Mouse (Mus musculus) kidney, postnatal 14 days (tissue): ENCODE measurements around the gene Comp.

Experiments
- DNase-seq: peaks from one replicate; pipeline ENCODE4 v3.0.0; 2022; ENCODE audit warnings: mixed read lengths

The Comp gene

GRCm38 (mm10) chr8:70404212-70404611 is 30.9 kb downstream of the Comp start:
- DNase-seq: no peak

DNA sequence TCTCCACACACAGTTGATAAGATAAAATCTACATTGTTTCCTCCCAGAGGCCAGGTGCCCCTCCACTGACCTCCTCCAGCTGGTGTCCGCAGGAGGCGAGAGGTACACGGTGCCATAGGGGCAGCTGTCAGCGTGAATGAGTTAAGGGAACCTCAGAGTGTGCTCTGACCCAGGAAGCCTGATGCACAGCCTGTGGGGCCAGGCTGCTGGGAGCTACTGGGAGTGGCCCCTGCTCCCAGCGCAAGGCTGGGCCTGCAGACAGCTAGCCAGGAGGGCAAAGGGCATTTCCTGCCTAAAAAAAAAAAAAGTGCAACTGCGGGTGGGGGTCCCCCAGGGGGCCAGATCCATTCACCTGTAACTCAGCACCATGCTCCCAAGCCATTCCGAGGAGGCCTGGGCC is 31.8 kb downstream of the Comp start:
- DNase-seq: peak; percentile 18

DNA sequence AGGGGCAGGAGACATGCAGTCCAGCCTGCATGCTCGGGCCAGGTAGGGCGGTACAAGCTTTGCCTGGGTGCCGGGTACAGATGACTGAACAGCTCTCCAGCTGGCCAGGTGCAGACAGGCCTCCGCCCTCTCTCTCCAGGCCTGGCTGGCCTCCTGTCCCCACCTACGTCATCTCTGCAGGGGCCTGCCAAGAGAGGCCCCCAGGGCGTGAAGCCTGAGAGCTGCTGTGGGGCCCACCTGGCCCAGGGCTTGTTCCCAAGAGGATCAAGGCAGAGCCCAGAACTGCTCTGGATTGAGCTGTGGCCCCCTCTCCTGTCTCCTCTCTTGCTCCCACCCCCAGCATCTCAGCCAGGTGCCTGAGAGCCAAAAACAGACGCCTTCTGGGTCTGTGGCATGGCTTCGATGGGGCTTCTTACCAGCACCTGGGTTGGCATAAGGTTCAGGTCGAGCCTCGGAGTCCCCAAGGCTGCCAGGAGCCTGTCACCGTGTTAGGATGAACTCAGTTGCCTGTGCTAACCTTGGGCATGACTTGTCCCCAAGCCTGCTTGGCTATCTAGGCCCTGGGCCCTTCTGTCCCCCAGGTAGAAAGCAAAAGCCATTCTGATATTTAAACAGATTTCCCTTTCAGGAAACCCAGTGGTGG is 33.2 kb downstream of the Comp start:
- DNase-seq: peak; percentile 61

- DNase-seq: no peak
Observed at GRCm38 (mm10) chr8:70408301-70408700, 34.9 kb downstream of the Comp start.

GRCm38 (mm10) chr8:70409019-70409418 is 35.7 kb downstream of the Comp start:
- DNase-seq: no peak

DNA sequence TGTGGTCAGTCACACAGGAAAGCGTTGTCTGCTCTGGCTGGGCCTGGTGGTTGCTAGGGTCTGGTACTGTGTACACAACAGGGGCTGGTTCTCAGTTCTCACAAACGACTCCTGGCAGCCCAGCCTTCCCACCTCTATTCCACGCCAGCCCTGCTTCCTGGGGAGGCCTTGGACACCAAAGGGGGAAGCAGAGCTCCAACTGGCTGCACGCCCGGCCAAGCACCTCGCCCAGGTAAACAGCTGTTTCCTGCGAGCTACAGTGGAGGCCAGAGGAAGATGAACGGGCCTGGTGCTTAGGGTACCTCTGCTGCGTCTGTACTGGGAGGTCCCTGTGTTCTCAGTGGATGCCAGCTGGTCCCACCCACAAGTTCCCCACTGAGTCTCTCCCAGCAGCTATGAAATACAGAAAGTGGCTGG is 36.1 kb downstream of the Comp start:
- peak; percentile 20 for DNase-seq

DNA sequence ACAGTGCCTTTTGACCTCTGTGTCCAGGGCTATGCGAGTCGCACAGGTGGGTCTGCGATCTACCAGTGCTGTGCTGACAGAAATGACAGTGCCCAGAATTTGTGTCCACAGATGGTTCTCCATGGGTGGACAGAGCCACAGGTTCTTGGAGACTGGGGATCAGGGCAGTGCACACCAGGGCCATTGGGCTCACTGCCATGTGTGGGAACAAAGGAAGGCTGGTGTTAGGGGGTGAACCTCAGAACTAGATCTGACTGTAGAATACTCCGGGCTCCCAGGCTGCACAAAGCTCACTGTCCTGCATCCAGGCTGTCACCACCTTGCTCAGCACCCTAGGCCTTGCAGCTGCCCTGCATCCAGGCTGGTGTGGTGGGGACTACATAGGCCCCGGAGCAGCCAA is 36.9 kb downstream of the Comp start:
- no peak for DNase-seq

- no peak for DNase-seq
Observed at GRCm38 (mm10) chr8:70414310-70414946, 41.1 kb downstream of the Comp start.

GRCm38 (mm10) chr8:70415540-70416451 is 42.4 kb downstream of the Comp start:
- peak; percentile 18 for DNase-seq

DNA sequence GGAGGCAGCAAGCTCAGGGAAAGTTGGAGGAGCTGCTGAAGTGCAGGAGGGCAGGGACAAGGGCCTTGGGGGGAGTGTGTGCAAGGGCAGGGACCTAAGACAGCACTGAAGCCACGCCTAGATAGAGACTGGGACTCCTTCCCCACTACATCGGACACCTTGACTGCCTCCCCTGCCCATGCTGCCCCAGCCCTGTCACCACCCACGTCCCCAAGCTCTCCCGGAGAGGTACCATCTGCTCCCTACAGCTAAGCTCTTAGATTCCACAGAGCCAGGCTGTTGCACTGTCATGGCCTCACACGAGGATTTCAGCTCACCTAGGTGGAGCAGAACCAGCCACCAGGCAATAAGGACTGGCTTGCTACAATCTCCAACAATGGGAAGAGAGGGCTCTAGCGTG is 43.6 kb downstream of the Comp start:
- DNase-seq: no peak

GRCm38 (mm10) chr8:70417914-70418313 is 44.6 kb downstream of the Comp start:
- DNase-seq: no peak

- peak; percentile 60 for DNase-seq
Observed at GRCm38 (mm10) chr8:70418954-70419353, 45.6 kb downstream of the Comp start.

- DNase-seq: no peak
Observed at GRCm38 (mm10) chr8:70419879-70420643, 46.7 kb downstream of the Comp start.

DNA sequence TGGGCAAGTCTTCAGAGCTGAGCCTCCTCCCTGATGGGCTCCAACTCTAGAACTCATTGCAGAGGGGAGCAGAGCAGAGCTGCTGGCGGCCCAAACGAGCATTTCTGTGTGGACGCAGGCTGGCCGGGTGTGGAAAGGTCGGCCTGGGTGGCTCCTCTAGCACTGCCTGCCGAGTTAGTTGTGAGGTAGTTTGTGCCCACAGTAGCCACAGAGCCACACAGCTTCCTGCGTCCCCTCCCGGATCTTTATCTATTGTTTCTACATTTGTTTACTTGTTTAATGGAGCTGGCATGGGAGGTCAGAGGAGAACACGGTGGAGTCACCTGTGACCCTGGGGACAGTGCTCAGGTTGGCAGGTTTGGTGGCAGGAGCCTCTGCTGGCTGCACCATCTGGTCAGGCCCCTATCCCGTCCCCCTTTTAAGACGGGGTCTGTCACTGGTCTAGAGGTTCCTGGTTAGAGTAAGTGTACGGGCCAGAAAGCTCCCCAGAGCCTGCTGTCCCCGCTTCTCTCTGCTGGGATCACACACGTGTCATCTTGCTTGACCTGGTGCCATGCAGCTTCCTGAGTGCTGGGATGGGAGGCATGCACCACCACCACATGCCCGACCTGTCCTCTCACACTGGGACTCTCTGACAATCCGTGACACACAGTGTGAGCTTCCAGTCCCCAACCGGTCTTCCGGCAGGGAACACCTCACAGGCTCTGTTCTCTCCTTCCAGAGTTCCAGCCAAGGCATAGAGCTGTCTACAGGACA is 48.2 kb downstream of the Comp start:
- no peak for DNase-seq

- no peak for DNase-seq
Observed at GRCm38 (mm10) chr8:70422722-70423121, 49.4 kb downstream of the Comp start.

DNA sequence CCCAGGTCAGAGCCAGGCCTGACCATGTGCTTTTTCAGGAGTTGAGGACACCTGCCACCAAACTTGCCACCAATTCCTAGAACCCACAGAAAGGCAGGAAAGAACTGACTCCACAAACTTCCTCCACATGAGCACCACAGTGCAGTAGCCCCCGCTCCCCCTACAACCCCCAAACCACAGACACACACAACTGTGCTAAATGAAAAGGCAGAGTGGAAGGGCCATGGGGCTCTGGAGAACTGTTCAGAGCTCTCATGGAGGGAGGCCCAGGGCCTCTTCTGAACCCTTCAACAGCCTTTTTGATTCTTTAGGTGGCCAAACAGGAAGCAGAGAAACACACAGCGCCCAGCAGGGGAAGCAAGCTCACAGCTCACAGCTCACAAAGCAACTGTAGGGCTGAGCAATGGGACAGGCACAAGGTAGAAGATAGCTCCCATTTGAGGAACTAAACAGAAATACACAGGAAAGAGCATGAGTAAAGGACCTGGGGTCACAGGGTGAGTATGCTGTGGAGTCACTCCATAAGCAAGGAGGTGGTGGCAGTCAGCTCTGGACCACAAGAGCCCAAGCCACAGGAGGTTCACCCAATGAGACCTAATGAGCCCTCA is 53.0 kb downstream of the Comp start:
- DNase-seq: no peak

GRCm38 (mm10) chr8:70431213-70431612 is 57.9 kb downstream of the Comp start:
- DNase-seq: no peak
